Mouse (Mus musculus): ENCODE data around the gene Ntmt1.

The Ntmt1 gene

DNA sequence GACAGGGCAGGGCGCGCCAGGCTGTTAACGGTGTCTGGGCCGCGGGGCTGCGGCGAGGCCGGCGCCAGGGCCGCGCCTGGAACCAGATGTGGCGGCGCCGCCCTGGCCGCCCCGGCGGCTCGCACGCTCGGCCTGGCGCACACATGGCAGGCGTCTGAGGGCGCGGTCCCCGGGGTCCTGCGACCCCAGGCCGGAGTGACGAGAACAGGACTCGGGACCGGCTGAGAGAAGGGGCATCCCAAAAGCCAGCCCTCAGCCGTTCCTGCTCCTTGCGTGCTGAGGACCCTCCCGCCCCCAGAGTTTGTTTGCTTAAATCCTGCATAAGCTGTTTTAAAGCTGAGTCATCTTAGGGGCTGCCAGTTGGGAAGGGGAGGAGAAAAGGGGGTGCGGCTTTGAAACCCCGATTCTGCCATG, 57.3 kb downstream of the Ntmt1 start:
- no peak for DNase-seq (ENCODE audit: low spot score)

GRCm38 (mm10) chr2:30865426-30865825, 57.8 kb downstream of the Ntmt1 start:
- DNase-seq (ENCODE audit: low spot score), result no peak

GRCm38 (mm10) chr2:30870863-30871262, 63.2 kb downstream of the Ntmt1 start:
- DNase-seq (ENCODE audit: low spot score), result no peak

Data from lung, postnatal 25 days (tissue).